Mouse (Mus musculus) thymus, postnatal 4 days (tissue): ENCODE measurements around the gene Trex1.

Experiments used
- DNase-seq: peaks from one replicate; pipeline ENCODE4 v3.0.0; 2021

The Trex1 gene

DNA sequence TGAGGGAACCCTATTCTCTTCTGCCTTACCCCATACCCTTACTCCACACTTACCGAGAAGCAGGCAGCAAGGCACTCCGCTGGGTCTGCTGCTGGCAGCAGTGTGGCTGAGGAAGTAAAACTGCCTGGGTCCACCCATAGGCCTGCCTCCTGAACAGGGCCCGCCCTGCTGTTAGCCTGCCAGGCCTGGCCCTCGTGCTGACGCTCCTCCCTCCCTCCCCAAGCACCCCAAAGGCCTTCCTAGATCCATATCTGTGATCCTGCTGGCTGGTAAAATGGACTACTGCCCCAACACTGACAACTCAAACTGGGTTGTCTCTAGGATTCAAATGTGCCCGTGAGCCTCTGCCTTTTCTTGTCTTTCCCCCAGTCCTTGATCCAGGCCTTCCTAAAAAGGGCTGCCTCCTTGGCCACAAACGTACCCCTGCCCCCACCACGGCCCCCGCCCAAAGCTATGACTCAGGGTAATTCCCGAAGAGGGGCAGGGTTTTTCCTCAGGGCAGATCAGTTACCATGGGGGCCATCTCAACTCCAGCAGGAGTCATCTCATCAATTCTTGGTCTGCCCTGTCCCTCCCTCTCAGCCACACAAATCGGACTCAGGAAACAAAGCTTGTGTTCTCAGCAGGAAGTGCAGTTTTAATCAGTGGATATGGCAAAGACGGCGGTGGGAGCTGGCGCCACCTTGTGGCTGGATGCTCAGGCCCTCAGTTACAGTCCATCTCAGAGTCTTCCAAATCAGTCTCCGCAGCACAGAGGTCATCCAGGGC is at the start of gene Trex1:
TSS of gene Trex1 (minus strand) at position 599 of the 768 bp plus-strand sequence.
- DNase-seq, result peak; percentile 93

GRCm38 (mm10) chr9:109107341-109107740 is 47.8 kb upstream of the Trex1 start:
- DNase-seq, result no peak

GRCm38 (mm10) chr9:109105648-109106047 is 46.1 kb upstream of the Trex1 start:
- no peak for DNase-seq

- DNase-seq, result no peak
These were observed 45.5 kb upstream of the Trex1 start for GRCm38 (mm10) chr9:109105011-109105410.

GRCm38 (mm10) chr9:109104083-109104482 is 44.5 kb upstream of the Trex1 start:
- no peak for DNase-seq

GRCm38 (mm10) chr9:109103250-109103649 is 43.7 kb upstream of the Trex1 start:
- DNase-seq, result no peak

DNA sequence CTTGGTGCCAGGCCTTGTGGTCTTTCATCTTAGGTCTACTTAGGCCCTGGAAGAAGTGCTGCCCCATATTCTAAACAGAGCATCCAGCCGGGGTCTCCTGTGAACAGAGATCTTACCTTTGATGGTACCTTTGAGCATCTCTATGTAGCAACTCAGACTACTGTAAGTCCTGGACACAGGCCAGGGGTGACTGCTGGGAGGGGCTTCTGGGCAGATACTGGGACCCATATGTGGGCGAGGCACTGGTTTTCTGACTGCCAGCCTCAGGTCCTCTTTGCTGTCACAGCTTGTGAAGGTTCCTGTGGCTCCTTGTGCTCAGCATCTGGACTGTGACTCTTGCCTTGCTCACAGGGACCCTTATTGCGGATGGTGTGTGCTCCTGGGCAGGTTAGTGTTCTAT is 43.0 kb upstream of the Trex1 start:
- no peak for DNase-seq

DNA sequence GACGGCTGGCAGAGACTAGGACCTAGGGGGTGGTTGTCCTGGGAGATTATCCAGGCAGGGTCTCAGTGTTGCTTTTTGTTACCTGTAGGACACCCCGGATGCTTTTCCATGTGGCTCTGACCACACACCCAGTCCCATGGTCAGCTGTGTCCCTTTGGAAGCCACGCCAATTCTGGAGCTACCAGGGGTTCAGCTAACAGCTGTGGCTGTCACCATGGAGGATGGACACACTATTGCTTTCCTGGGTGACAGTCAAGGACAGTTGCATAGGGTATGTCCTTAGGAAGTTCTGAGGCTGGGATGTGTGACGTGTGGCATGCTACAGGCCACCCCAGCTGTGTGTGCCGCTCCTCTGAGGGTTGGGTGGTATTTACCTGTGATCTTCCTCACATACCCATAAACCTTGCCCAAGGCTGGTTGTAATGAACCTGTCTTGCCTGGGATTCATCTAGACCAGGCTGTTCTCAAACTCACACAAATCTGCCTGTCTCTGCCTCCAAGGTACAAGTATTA is 42.5 kb upstream of the Trex1 start:
- no peak for DNase-seq

- DNase-seq, result no peak
These were observed 40.9 kb upstream of the Trex1 start for GRCm38 (mm10) chr9:109100307-109100928.

- no peak for DNase-seq
These were observed 39.4 kb upstream of the Trex1 start for GRCm38 (mm10) chr9:109098969-109099368.

DNA sequence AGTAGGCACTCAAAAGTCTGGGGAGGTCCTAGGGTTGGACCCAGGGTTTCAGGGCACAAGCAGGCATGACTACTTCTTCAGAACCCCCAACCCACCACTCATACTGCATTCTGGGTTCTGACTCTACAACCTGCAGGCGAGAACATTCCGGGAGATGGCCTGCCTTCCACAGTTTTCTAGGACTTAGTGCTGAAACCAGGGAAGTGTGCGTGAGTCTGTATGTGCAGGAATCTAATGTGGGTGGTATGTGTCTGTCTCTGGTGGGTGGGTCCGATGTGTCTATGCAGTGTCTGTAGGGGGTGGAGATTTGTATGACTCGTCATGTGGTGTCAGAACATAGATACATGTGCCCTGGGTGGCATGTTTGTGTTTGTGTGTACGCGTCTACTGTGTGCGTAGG is 38.8 kb upstream of the Trex1 start:
- DNase-seq, result no peak

GRCm38 (mm10) chr9:109097831-109098230 is 38.3 kb upstream of the Trex1 start:
- DNase-seq, result no peak

DNA sequence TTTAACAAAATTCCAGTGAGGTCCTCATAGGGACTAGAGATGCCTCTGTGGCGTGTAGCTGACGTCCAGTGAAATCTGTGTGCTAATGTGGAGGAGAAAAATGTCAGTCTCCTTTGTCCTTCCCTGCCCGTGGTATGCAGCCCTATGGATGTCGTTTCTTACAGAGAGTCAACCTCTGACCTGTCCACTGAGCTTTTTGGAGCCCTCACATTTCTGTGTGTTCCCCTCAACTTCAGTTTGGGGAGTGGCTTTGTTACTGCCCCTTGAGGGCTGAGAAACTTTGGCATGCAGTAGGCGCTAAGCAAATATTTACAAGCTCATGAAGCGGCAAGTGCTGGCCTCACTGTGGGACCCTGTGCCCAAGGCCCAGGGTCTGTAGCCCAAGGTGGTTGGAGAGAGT is 37.8 kb upstream of the Trex1 start:
- DNase-seq, result no peak

DNA sequence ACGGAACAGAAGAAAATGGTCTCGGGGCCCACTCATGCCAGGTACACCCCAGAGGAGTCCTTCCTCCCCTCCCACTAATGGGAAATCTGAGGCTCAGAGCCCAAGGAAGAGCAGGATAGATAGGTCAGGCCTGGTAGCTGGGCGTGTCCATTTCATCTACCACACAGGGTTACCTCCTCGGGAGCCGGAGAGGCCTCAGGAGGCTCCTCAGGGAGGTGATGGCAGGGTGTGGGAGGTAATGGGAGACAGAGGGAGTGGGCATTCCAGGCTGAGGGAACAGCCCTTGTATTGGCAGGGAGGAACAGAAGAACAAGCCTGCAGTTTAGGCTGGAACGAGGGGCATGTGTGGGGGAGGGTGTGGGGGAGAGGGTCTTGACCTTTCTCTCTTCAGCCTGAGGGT is 37.3 kb upstream of the Trex1 start:
- DNase-seq, result no peak

GRCm38 (mm10) chr9:109096251-109096661 is 36.7 kb upstream of the Trex1 start:
- no peak for DNase-seq

DNA sequence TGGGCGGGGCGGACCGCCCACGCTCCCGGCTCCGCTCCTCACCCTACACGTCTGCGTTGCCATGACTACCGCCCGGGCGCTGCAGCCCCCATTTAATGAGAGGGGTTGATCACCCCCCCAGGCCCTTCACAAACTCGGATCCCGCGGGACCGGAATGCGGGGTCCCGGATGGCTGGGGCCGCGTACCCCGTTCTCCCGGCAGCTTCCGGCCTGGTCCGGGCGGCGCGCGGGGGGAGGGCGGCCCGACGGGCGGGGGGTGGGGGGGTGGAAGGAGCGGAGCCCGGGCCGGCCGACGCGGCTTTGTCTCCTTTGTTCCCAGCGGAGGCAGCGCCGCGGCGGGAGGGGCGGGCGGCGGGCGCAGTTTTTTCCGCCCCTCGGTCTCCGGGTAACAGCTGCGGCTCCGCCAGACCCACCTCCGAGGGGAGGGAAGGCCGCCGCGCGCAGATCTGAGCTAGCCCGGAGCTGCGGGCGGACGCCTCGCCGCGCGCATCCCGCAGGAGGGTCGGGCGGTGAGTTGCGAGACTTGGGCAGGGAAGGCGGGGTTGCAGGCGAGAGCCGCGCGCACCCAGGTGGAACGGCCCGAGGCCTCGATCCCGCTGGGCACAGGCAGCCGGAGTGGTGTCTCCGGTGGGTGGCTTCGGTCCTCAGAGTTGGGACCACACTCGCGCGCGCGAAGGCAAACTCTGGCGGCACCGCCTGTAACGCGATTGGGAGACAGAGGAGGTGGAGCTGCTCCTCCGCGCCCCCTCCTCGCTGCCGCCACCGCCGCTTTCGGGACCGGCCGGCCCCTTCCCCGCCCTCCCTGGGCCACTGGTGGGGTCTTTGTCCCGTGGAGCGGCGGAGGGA is 35.8 kb upstream of the Trex1 start, which contains the start of gene Plxnb1:
TSS of gene Plxnb1 (plus strand) at position 253 of the 846 bp plus-strand sequence.
- DNase-seq, result peak; percentile 83

DNA sequence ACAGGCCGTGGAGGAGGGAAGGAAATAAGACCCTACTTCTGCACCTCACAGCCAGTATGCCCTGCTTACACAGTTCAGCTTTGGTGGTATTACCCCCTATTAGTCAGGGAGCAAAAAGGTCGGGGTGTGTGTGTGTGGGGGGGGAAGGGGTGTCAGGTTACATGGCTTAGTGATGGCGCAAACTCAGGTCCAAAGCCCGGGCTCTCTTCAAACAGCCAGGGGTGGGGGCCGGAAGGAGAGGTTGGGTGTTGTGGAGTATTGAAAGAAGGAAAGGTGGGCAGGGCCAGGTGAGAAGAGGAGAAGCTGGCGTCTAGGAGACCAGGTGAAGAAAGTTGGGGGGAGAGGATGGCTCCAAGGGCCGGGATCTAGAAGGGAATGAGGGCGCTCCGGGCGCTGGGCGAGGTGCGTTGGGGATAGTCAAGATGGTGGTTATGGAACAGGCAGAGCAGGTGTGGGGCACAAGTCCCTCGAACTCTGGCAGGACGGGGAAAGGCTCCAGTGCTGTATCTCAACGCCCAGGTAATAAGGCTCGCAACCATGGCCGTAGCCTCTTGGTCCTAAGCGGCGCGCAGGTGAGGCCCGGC is 35.1 kb upstream of the Trex1 start:
- DNase-seq, result no peak

DNA sequence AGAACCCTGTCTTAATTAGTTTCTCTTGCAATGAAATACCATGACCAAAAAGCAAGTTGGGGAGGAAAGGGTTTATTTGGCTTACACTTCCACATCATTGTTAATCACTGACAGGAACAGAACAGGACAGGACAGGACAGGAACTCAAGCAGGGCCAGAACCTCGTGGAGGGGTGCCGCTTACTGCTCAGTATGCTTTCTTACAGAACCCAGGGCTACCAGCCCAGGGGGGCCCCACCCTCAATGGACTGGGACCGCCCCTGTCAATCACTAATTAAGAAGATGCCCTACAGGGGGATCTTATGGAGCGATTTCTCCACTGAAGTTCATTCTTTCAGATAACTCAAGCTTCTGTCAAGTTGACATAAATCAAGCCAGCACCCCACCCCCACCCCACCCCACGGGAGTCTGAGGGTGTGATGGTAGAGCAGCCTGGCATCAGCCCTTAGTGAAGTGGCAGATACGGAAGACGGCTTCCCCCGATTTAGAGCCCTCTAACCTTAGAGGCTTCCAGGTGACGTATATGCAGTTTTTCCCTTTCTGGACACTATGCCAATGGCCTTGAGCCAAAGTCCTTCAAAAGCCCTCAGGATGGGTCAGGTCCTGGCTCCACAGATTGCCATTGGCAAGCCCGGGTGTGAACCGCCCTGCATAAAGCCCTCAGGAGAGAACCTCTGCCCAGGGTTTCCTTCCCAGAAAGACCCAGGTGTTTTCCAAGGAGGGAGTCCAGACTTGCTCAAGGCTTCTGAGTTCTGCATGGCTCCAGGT is 34.4 kb upstream of the Trex1 start:
- DNase-seq, result no peak

- no peak for DNase-seq
These were observed 33.3 kb upstream of the Trex1 start for GRCm38 (mm10) chr9:109092799-109093198.

- DNase-seq, result no peak
These were observed 32.3 kb upstream of the Trex1 start for GRCm38 (mm10) chr9:109091802-109092201.

- DNase-seq, result no peak
These were observed 30.9 kb upstream of the Trex1 start for GRCm38 (mm10) chr9:109090446-109090845.

- peak; percentile 33 for DNase-seq
These were observed 28.5 kb upstream of the Trex1 start for GRCm38 (mm10) chr9:109087987-109088386.
